Mouse (Mus musculus): ENCODE data around the gene Blmh.

DNA sequence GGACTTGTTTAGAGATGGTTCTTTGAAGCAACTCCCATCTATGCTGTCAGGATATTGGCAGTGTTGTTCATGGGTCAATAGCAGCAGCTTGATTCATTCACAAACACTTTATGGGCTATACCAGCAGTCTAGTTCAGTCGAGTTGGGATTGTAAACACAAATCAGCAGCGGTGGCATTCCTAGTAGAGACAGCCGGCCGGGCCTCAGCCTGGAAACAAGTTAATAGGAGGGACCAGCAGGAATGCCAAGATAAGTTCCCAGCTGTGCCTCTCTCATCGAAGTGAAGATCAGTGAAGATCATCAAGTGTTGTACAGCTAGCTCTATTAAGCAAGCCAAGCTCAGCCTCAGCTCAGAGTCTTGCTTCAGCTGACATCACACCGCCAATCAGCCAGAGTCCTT lies 28.2 kb upstream of the Blmh start:
- TF ChIP-seq CTCF (IDR thresholded peaks at IDR 0.05 in 2 of 3, conservative IDR thresholded peaks at IDR 0.05 in 1 of 3; ENCODE audit: control insufficient read depth in 1 of 3, insufficient read depth in 1 of 3, low read depth in 2 of 3, low read length in 3 of 3, poor library complexity in 1 of 3, severe bottlenecking in 1 of 3): no peak
- no peak for TF ChIP-seq EP300 (IDR thresholded peaks at IDR 0.05; ENCODE audit: low read depth in 1 of 2, low read length in 2 of 2)
- TF ChIP-seq POLR2A (IDR thresholded peaks at IDR 0.05; ENCODE audit: control insufficient read depth in 1 of 2, insufficient read depth in 1 of 2, low read depth in 1 of 2, low read length in 2 of 2, poor library complexity in 1 of 2): no peak
